Comparison of ENCODE assay signal across 15 mouse cellular contexts in the genomic region with DNA sequence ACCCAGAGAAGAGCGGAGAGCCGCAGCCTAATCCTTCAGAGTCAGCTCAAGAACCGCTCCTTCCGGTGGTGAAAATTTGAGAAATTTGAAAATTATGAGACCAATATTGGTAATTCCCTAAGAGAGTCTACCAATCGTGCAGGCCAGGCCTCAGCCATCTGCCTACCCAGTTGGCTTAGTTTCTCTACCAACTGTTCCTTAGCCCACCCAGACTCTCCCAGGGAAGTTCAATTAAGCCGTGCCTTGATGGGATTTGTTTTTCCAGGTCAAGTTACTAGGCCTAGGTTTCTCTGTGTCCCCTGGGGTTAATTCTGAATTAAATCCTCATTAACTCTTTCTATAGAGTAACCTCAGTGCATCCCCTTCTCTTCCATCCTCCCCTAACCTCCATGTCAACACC. TPM values are rescaled to one million over a fixed set of nuclear protein-coding genes. Genes with fewer than 3 reads are reported as not detected.
"Had no signal": no experiment of that assay in that cellular context is flagged by ENCODE, and none has a peak within 500 bp of the region (broad histone marks: within the 10 kb centered on the region; RNA-seq: fewer than 3 reads in every experiment).

No protein-coding gene starts in this region.

- DNase-seq: kidney, adult 11 months; kidney, adult 9 months; kidney, postnatal 36 days; liver; lung, adult 18-20 months; thymus, postnatal 14 days had no signal

- H3K4me2 ChIP-seq: limb, embryonic 12.5 days; midbrain, embryonic 12.5 days; neural tube, embryonic 13.5 days had no signal

- H3K4me3 ChIP-seq: left cerebral cortex, adult 2 months; limb, embryonic 12.5 days; midbrain, embryonic 12.5 days; neural tube, embryonic 13.5 days had no signal

- H3K27ac ChIP-seq: kidney, postnatal 0 days; left cerebral cortex, adult 2 months; limb, embryonic 12.5 days; liver, embryonic 14.5 days; midbrain, embryonic 12.5 days; neural tube, embryonic 13.5 days; stomach, postnatal 0 days had no signal

- H3K4me1 ChIP-seq: limb, embryonic 12.5 days; midbrain, embryonic 12.5 days; neural tube, embryonic 13.5 days had no signal

- H3K9me3 ChIP-seq: limb, embryonic 12.5 days; midbrain, embryonic 12.5 days; neural tube, embryonic 13.5 days had no signal

- H3K9ac ChIP-seq: limb, embryonic 12.5 days; liver, embryonic 14.5 days; midbrain, embryonic 12.5 days; neural tube, embryonic 13.5 days had no signal

- ATAC-seq: midbrain, embryonic 16.5 days had no signal

- H3K27me3 ChIP-seq: limb, embryonic 12.5 days; neural tube, embryonic 13.5 days had no signal

- H3K36me3 ChIP-seq: limb, embryonic 12.5 days; midbrain, embryonic 12.5 days; neural tube, embryonic 13.5 days had no signal

RNA-seq across cellular contexts. Expression of gene Gm14226, which starts 5.1 kb away (rescaled TPM):
- total RNA-seq: megakaryocyte-erythroid progenitor cell, adult 5-6 weeks had no signal
